Mouse (Mus musculus) gastrocnemius, adult 8-10 months (tissue): Measurements from ENCODE around the gene Actl7b. TPM values are rescaled to one million over a fixed set of nuclear protein-coding genes. Genes with fewer than 3 reads are reported as not detected.

Experiments
- DNase-seq, 2 experiments: peaks; one replicate each; pipeline ENCODE4 v3.0.0; 2022; ENCODE audit warnings: low spot score in 2 of 2
- total RNA-seq, 4 experiments: library from RNA; stranded (reverse); gene quantifications; 2 replicates each; pipeline ENCODE4 v1.2.4; 2022

Actl7b gene
- total RNA-seq, 4 experiments from 2014 or later, result not detected

DNA sequence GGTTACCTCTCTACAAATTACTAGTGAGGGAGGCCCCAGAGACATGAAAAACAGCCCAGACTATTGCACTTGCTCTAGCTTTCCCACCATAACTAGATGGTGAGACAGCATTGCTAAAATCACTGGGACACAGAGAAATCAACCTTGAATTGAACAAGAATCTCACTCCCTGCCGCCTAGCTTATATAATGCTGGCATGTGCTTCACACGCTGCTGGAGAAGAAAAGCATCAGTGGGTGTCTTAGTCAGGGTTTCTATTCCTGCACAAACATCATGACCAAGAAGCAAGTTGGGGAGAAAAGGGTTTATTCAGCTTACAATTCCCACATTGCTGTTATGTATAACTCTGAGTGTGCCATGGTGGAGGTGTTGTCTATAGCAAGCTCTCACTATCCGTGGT lies 28.1 kb downstream of the Actl7b start:
- DNase-seq, result no peak

DNA sequence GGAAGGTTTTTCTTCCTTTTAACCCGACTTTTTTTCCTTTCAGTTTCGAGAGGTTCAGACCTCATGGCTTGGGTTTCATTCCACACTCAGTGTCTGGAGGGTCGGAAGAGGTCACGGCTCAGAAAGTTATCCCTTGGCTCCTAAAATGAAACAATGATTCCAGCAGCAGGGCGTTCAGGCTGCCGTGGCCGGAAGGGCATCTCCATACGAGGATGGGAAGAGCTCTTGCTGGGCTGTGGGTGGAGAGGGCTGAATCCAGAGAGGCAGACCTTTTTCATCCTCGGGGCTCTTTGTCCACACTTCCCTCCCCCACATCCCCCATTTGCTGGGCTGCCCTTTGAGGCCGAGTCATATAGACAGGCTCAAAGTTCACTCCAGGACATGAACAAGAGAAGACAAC lies 39.0 kb downstream of the Actl7b start:
- DNase-seq, result no peak

DNA sequence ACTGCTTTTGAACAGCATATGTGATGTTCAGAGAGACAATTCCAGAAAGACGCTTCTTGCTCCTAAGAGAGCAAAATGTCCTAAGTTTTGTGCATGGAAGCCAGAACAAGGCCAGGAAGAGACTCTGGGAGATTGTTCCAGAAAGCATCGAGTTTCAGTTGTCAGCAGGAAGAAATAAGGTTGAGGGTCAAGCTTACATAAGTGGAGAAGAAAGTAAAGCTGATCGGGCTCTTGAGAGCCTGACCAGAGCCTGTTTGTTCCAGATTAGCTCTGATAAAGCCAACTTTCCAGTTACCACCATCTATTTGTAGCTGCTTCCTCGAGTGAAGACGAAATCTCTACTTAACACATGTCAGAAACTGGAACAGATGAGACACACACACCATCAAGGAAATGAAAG lies 42.6 kb downstream of the Actl7b start:
- DNase-seq, result no peak

DNA sequence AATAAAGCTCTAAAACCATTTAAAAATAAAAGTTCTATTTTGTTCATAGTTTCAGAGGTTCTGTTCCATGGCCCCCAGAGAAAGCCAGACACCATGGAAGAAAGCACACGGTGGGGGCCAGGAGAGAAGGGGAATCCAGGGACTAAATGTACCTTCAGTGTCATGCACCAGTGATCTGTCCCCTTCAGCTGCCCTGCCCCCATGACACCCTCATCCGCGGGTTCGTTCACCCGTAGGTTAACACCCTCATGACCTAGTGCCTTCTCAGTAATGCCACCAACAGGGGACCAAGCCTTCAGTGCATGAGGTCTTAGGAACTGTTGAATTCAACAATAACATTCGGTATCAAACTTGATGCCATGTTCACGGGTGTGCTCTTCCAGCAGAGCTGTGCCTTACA lies 44.8 kb downstream of the Actl7b start:
- DNase-seq, result no peak

Other genes starting within 250 kb of the Actl7b start
- gene Gm26657, start 1.4 kb downstream of the Actl7b start, total RNA-seq, result not detected
- gene Actl7a, start 2.0 kb upstream of the Actl7b start, total RNA-seq, result not detected
- gene Elp1, start 60.9 kb upstream of the Actl7b start, total RNA-seq, result 10 to 100 TPM; 19.3 to 25.9 (median 23.6) TPM
- 1 to 10 TPM in 3 of 4 experiments, under 1 TPM in 1; 0.73 to 1.9 (median 1.3) TPM for gene Fam206a, start 60.9 kb upstream of the Actl7b start, total RNA-seq
- 1 to 10 TPM; 5.8 to 9.6 (median 7.2) TPM for gene Ctnnal1, start 123.7 kb upstream of the Actl7b start, total RNA-seq
- gene Tmem245, start 206.0 kb upstream of the Actl7b start, total RNA-seq, result 10 to 100 TPM; 19.8 to 22.6 (median 20.6) TPM
- under 1 TPM in 2 of 4 experiments, not detected in 2; 0.05 to 0.09 TPM for gene Frrs1l, start 248.9 kb upstream of the Actl7b start, total RNA-seq